In the genomic region with DNA sequence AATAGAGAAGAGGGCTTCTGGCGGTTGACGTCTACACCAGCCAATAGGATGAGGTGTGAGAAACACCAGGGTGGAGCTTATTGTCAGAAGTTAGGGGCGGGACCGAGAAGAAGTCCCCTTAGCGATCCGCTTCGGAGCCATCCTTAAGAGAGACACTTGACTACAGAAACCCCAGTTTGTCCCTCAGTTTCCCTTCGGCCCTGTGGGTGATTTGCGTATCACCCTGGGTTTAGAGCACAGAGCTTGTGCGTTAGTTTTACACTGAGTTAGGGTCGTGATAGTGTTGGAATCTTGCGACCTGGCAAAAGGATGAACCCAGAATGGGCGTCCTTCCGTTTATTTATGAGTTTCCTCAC, we compare ENCODE assay signal across 8 mouse cellular contexts. TPM values are rescaled to one million over a fixed set of nuclear protein-coding genes. Genes with fewer than 3 reads are reported as not detected.
A peak's percentile ranks its signal among the peaks of the same experiment; 100 is the strongest.
DNase-seq lines count a peak whose midpoint lies in the region; ATAC-seq lines count a peak whose summit lies in the region.

No protein-coding gene starts in this region.

- H3K4me3 ChIP-seq in kidney, embryonic 14.5 days (ENCODE audit: low read length) = peak overlapping the region; percentile 70
- H3K4me3 ChIP-seq in brown adipose tissue, adult 24 weeks (ENCODE audit: insufficient read depth, low read depth, low read length) = peak overlapping the region; percentile 71
- peak overlapping the region; percentile 67 for H3K4me3 ChIP-seq in hindbrain, embryonic 15.5 days
- peak overlapping the region; percentile 56 for H3K4me3 ChIP-seq in midbrain, embryonic 15.5 days

- H3K9ac ChIP-seq in kidney, embryonic 14.5 days (ENCODE audit: low read depth, low read length) = peak overlapping the region; percentile 84
- H3K9ac ChIP-seq in hindbrain, embryonic 15.5 days = peak overlapping the region; percentile 80
- peak overlapping the region; percentile 73 for H3K9ac ChIP-seq in midbrain, embryonic 15.5 days

- H3K4me2 ChIP-seq in kidney, embryonic 14.5 days (replicated peaks; ENCODE audit: low read depth, low read length) = peak overlapping the region; percentile 79
- H3K4me2 ChIP-seq in hindbrain, embryonic 15.5 days = peak overlapping the region; percentile 89
- H3K4me2 ChIP-seq in midbrain, embryonic 15.5 days = peak overlapping the region; percentile 94

- WGBS in kidney, embryonic 14.5 days = under 1% methylated on average over 14 of the region's 14 CpGs
- 0% methylated on average over 14 of the region's 14 CpGs for WGBS in hindbrain, embryonic 15.5 days
- WGBS in midbrain, embryonic 15.5 days = under 1% methylated on average over 14 of the region's 14 CpGs

- no peaks in the 10 kb centered on the region for H3K27me3 ChIP-seq in kidney, embryonic 14.5 days (ENCODE audit: control insufficient read depth, insufficient read depth, low read length)
- no peaks in the 10 kb centered on the region for H3K27me3 ChIP-seq in hindbrain, embryonic 15.5 days
- no peaks in the 10 kb centered on the region for H3K27me3 ChIP-seq in midbrain, embryonic 15.5 days (replicated peaks)

- no peak for ATAC-seq in kidney, embryonic 14.5 days (ENCODE audit: low FRiP score, low TSS enrichment)
- ATAC-seq in hindbrain, embryonic 15.5 days (ENCODE audit: low FRiP score, low read depth) = no peak
- ATAC-seq in midbrain, embryonic 15.5 days (replicated peaks) = no peak
- ATAC-seq in frontal cortex, adult (ENCODE audit: low TSS enrichment) = no peak; the same call in 1 of the 2 replicates

- H3K9me3 ChIP-seq in kidney, embryonic 14.5 days (ENCODE audit: control insufficient read depth, low read length) = no peaks in the 10 kb centered on the region
- H3K9me3 ChIP-seq in hindbrain, embryonic 15.5 days = no peaks in the 10 kb centered on the region
- no peaks in the 10 kb centered on the region for H3K9me3 ChIP-seq in midbrain, embryonic 15.5 days

- H3K27ac ChIP-seq in kidney, embryonic 14.5 days (ENCODE audit: low read depth, low read length) = peak overlapping the region; percentile 73
- H3K27ac ChIP-seq in brown adipose tissue, adult 24 weeks (replicated peaks; ENCODE audit: low read depth, low read length) = peak overlapping the region; percentile 55
- peak overlapping the region; percentile 100 for H3K27ac ChIP-seq in hindbrain, embryonic 15.5 days (replicated peaks)
- H3K27ac ChIP-seq in midbrain, embryonic 15.5 days = peak overlapping the region; percentile 99

- no peaks in the 10 kb centered on the region for H3K36me3 ChIP-seq in kidney, embryonic 14.5 days (ENCODE audit: control insufficient read depth, insufficient read depth, low read length)
- H3K36me3 ChIP-seq in hindbrain, embryonic 15.5 days = no peaks in the 10 kb centered on the region
- H3K36me3 ChIP-seq in midbrain, embryonic 15.5 days (replicated peaks) = no peaks in the 10 kb centered on the region

- peaks cover 7% of the 10 kb centered on the region; the same call in 1 of the 2 replicates for H3K4me1 ChIP-seq in kidney, embryonic 14.5 days (ENCODE audit: control insufficient read depth, insufficient read depth, low read length)
- H3K4me1 ChIP-seq in brown adipose tissue, adult 24 weeks (ENCODE audit: control insufficient read depth, insufficient read depth, insufficient read length, low read length) = peaks cover 7% of the 10 kb centered on the region
- peaks cover 25% of the 10 kb centered on the region for H3K4me1 ChIP-seq in hindbrain, embryonic 15.5 days (replicated peaks)
- H3K4me1 ChIP-seq in midbrain, embryonic 15.5 days = peaks cover 25% of the 10 kb centered on the region

- DNase-seq in kidney, postnatal 36 days = no peak
- DNase-seq in gastrocnemius, adult 8-10 months (ENCODE audit: low spot score in 2 of 2) = no peak
- DNase-seq in gastrocnemius, postnatal 4 days (ENCODE audit: low spot score in 2 of 2) = no peak

RNA-seq across cellular contexts. Expression of a gene that starts 0.6 kb away (rescaled TPM):
- polyA plus RNA-seq in kidney, embryonic 14.5 days (2014; fragmentation: Nextera tagmentation; extraction: Ambion mirVana) = 33.3 and 44.6 TPM in 2 replicates
- 28.9 and 29.2 TPM in 2 replicates for polyA plus RNA-seq in brown adipose tissue, adult 24 weeks (2012; ENCODE audit: insufficient read depth, insufficient read length, missing spikeins)
- 38.5 and 41.8 TPM in 2 replicates for polyA plus RNA-seq in hindbrain, embryonic 15.5 days (2015; fragmentation: Nextera tagmentation; extraction: Ambion mirVana)
- polyA plus RNA-seq in midbrain, embryonic 15.5 days (2015; fragmentation: Nextera tagmentation; extraction: Ambion mirVana) = 37.9 and 41.1 TPM in 2 replicates
- 10 to 100 TPM; 36.1 to 52.8 (median 43.3) TPM for total RNA-seq in gastrocnemius, adult 8-10 months (2022)
- total RNA-seq in gastrocnemius, postnatal 4 days (2021) = 10 to 100 TPM; 30.7 to 31.3 TPM

RNA-seq across cellular contexts. Expression of a gene that starts 16.4 kb away (rescaled TPM):
- 2.4 and 3.4 TPM in 2 replicates for polyA plus RNA-seq in kidney, embryonic 14.5 days (2014; fragmentation: Nextera tagmentation; extraction: Ambion mirVana)
- 3.8 and 4.7 TPM in 2 replicates for polyA plus RNA-seq in brown adipose tissue, adult 24 weeks (2012; ENCODE audit: insufficient read depth, insufficient read length, missing spikeins)
- polyA plus RNA-seq in hindbrain, embryonic 15.5 days (2015; fragmentation: Nextera tagmentation; extraction: Ambion mirVana) = 2.7 and 3.8 TPM in 2 replicates
- 3.5 and 4.0 TPM in 2 replicates for polyA plus RNA-seq in midbrain, embryonic 15.5 days (2015; fragmentation: Nextera tagmentation; extraction: Ambion mirVana)
- total RNA-seq in gastrocnemius, adult 8-10 months (2022) = 1 to 10 TPM in 3 of 4 experiments, under 1 TPM in 1; 0.72 to 1.7 (median 1.2) TPM
- 1 to 10 TPM; 2.2 to 2.7 TPM for total RNA-seq in gastrocnemius, postnatal 4 days (2021)

RNA-seq across cellular contexts. Expression of a gene that starts 42.8 kb away (rescaled TPM):
- 54.2 and 56.5 TPM in 2 replicates for polyA plus RNA-seq in kidney, embryonic 14.5 days (2014; fragmentation: Nextera tagmentation; extraction: Ambion mirVana)
- 13.4 and 19.2 TPM in 2 replicates for polyA plus RNA-seq in brown adipose tissue, adult 24 weeks (2012; ENCODE audit: insufficient read depth, insufficient read length, missing spikeins)
- polyA plus RNA-seq in hindbrain, embryonic 15.5 days (2015; fragmentation: Nextera tagmentation; extraction: Ambion mirVana) = 41.5 and 42.1 TPM in 2 replicates
- polyA plus RNA-seq in midbrain, embryonic 15.5 days (2015; fragmentation: Nextera tagmentation; extraction: Ambion mirVana) = 35.9 and 37.4 TPM in 2 replicates
- 10 to 100 TPM in 3 of 4 experiments, 1 to 10 TPM in 1; 7.1 to 19.7 (median 15.0) TPM for total RNA-seq in gastrocnemius, adult 8-10 months (2022)
- total RNA-seq in gastrocnemius, postnatal 4 days (2021) = 10 to 100 TPM; 65.3 to 71.9 TPM

RNA-seq across cellular contexts. Expression of a gene that starts 51.1 kb away (rescaled TPM):
- not detected in 2 replicates for polyA plus RNA-seq in kidney, embryonic 14.5 days (2014; fragmentation: Nextera tagmentation; extraction: Ambion mirVana)
- not detected in 2 replicates for polyA plus RNA-seq in brown adipose tissue, adult 24 weeks (2012; ENCODE audit: insufficient read depth, insufficient read length, missing spikeins)
- 0.96 and 1.2 TPM in 2 replicates for polyA plus RNA-seq in hindbrain, embryonic 15.5 days (2015; fragmentation: Nextera tagmentation; extraction: Ambion mirVana)
- 1.1 and 1.7 TPM in 2 replicates for polyA plus RNA-seq in midbrain, embryonic 15.5 days (2015; fragmentation: Nextera tagmentation; extraction: Ambion mirVana)
- under 1 TPM in 2 of 4 experiments, not detected in 2; 0.40 to 0.80 TPM for total RNA-seq in gastrocnemius, adult 8-10 months (2022)
- not detected for total RNA-seq in gastrocnemius, postnatal 4 days (2021)

RNA-seq across cellular contexts. Expression of a gene that starts 52.5 kb away (rescaled TPM):
- 2.8 and 5.7 TPM in 2 replicates for polyA plus RNA-seq in kidney, embryonic 14.5 days (2014; fragmentation: Nextera tagmentation; extraction: Ambion mirVana)
- 7.7 and 9.2 TPM in 2 replicates for polyA plus RNA-seq in brown adipose tissue, adult 24 weeks (2012; ENCODE audit: insufficient read depth, insufficient read length, missing spikeins)
- polyA plus RNA-seq in hindbrain, embryonic 15.5 days (2015; fragmentation: Nextera tagmentation; extraction: Ambion mirVana) = 8.2 and 8.8 TPM in 2 replicates
- polyA plus RNA-seq in midbrain, embryonic 15.5 days (2015; fragmentation: Nextera tagmentation; extraction: Ambion mirVana) = 8.9 and 10.8 TPM in 2 replicates
- 10 to 100 TPM; 10.9 to 15.9 (median 12.9) TPM for total RNA-seq in gastrocnemius, adult 8-10 months (2022)
- 10 to 100 TPM; 17.0 to 18.1 TPM for total RNA-seq in gastrocnemius, postnatal 4 days (2021)
